Mouse (Mus musculus): ENCODE results near the gene Crot. TPM values are rescaled to one million over a fixed set of nuclear protein-coding genes. Genes with fewer than 3 reads are reported as not detected.

The Crot gene
- total and polyA plus RNA-seq, 3 experiments = 1.2 to 44.6 (median 23.7) TPM

DNA sequence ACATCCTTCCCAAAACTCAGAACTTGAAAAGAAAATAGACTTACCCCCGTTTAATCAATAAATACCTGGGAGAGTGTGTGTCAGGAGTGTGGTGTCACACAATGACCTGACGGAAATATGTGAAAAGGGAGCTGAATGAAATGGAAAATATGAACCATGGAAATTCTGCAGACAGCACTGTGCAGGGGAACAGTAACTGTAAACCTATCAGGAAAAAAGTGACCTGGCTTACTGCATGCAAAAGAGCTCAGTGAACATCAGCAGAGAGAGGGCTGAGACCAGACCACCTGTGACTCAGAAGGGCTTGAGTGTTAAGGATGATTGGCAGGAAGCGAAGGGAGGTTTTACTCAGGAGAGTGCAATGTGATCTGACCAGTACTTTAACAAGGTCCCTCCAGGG, 11.7 kb downstream of the Crot start:
- no peaks in the 10 kb centered on the region for H3K4me1 ChIP-seq (ENCODE audit: insufficient read depth, low read depth, low read length)
- peaks cover 63% of the 10 kb centered on the region for H3K36me3 ChIP-seq (replicated peaks)
- ATAC-seq (ENCODE audit: extremely low read depth, insufficient number of reproducible peaks, low FRiP score, poor library complexity, severe bottlenecking) (no peak), DNase-seq (ENCODE audit: low spot score) (no peak)
- no peaks in the 10 kb centered on the region for H3K27me3 ChIP-seq (ENCODE audit: insufficient read depth, low read length)
- TF ChIP-seq GATA1 (IDR thresholded peaks at IDR 0.05; ENCODE audit: borderline replicate concordance, low read length) = no peak
- no peaks in the 10 kb centered on the region for H3K9me3 ChIP-seq (replicated peaks)
- H3K4me3 ChIP-seq (ENCODE audit: low read depth, low read length) = no peak overlapping the region

DNA sequence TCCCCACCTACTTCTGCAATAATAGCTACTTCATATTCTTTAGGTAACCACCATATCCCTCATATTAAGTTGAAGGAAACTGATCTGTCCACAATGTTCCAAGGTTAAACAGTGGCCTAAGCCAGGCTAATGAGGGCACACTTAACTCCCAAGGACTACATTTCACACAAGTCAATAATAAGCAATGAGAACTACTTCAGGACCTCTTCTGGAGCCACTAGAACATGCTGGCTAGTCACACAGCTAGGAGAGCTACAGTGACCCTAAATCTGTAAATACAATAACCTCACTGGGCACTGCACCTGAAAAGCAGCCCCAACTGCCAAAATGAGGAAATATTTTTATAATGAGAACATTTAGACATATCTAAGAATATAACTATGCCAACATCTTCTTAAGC, 22.4 kb downstream of the Crot start:
- DNase-seq (ENCODE audit: low spot score) = no peak
- Histone ChIP-seq H3K4me1 (ENCODE audit: insufficient read depth, low read depth, low read length) (no peaks in the 10 kb centered on the region), H3K36me3 (replicated peaks) (peaks cover 48% of the 10 kb centered on the region), H3K4me3 (ENCODE audit: low read depth, low read length) (no peak overlapping the region), H3K9me3 (replicated peaks) (no peaks in the 10 kb centered on the region), H3K27me3 (ENCODE audit: insufficient read depth, low read length) (no peaks in the 10 kb centered on the region)
- no peak for ATAC-seq (ENCODE audit: extremely low read depth, insufficient number of reproducible peaks, low FRiP score, poor library complexity, severe bottlenecking)
- no peak for TF ChIP-seq GATA1 (IDR thresholded peaks at IDR 0.05; ENCODE audit: borderline replicate concordance, low read length)
- TF ChIP-seq GATA2 (IDR thresholded peaks at IDR 0.05; ENCODE audit: borderline replicate concordance, low read depth, low read length) = no peak
- no peak for TF ChIP-seq CTCF (IDR thresholded peaks at IDR 0.05; ENCODE audit: low read depth, low read length)
- no peak for TF ChIP-seq POLR2AphosphoS5 (IDR thresholded peaks at IDR 0.05; ENCODE audit: insufficient replicate concordance, low read depth, low read length)
- no peak for TF ChIP-seq TAL1 (conservative IDR thresholded peaks at IDR 0.05; ENCODE audit: low read depth, low read length)

GRCm38 (mm10) chr5:8972355-8972754, 24.8 kb downstream of the Crot start:
- Histone ChIP-seq H3K36me3 (replicated peaks) (peaks cover 56% of the 10 kb centered on the region), H3K4me3 (ENCODE audit: low read depth, low read length) (no peak overlapping the region), H3K27me3 (ENCODE audit: insufficient read depth, low read length) (no peaks in the 10 kb centered on the region), H3K9me3 (replicated peaks) (no peaks in the 10 kb centered on the region), H3K4me1 (ENCODE audit: insufficient read depth, low read depth, low read length) (no peaks in the 10 kb centered on the region)
- no peak for TF ChIP-seq POLR2AphosphoS5 (IDR thresholded peaks at IDR 0.05; ENCODE audit: insufficient replicate concordance, low read depth, low read length)
- TF ChIP-seq GATA1 (IDR thresholded peaks at IDR 0.05; ENCODE audit: borderline replicate concordance, low read length) = no peak
- no peak for TF ChIP-seq GATA2 (IDR thresholded peaks at IDR 0.05; ENCODE audit: borderline replicate concordance, low read depth, low read length)
- no peak for TF ChIP-seq TAL1 (conservative IDR thresholded peaks at IDR 0.05; ENCODE audit: low read depth, low read length)
- TF ChIP-seq CTCF (IDR thresholded peaks at IDR 0.05; ENCODE audit: low read depth, low read length) = no peak
- no peak for DNase-seq (ENCODE audit: low spot score)
- ATAC-seq (ENCODE audit: extremely low read depth, insufficient number of reproducible peaks, low FRiP score, poor library complexity, severe bottlenecking) = no peak

DNA sequence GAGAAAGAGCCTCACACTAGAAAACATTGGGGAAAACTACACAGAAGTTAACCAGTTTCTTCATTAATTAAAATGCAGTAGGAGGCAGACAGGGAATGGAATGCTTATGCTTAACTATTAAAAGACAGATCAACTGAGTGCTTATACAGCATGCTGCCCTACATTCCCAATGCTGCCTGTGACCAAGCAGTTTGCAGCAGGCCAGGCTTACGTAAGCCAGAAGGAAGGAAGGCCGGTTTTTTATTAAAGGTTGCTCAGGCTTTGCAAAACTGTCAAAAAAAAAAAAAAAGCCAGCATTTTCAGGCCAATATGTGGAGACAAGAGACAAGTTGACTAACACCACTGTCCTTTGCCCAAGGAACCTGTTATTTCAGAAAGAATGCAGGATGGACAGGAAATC, 26.4 kb downstream of the Crot start:
- Histone ChIP-seq H3K27me3 (ENCODE audit: insufficient read depth, low read length) (no peaks in the 10 kb centered on the region), H3K4me3 (ENCODE audit: low read depth, low read length) (no peak overlapping the region), H3K36me3 (replicated peaks) (peaks cover 67% of the 10 kb centered on the region), H3K4me1 (ENCODE audit: insufficient read depth, low read depth, low read length) (no peaks in the 10 kb centered on the region), H3K9me3 (replicated peaks) (no peaks in the 10 kb centered on the region)
- TF ChIP-seq GATA2 (IDR thresholded peaks at IDR 0.05; ENCODE audit: borderline replicate concordance, low read depth, low read length) (no peak), CTCF (IDR thresholded peaks at IDR 0.05; ENCODE audit: low read depth, low read length) (no peak), POLR2AphosphoS5 (IDR thresholded peaks at IDR 0.05; ENCODE audit: insufficient replicate concordance, low read depth, low read length) (no peak), TAL1 (conservative IDR thresholded peaks at IDR 0.05; ENCODE audit: low read depth, low read length) (no peak), GATA1 (IDR thresholded peaks at IDR 0.05; ENCODE audit: borderline replicate concordance, low read length) (no peak)
- no peak for ATAC-seq (ENCODE audit: extremely low read depth, insufficient number of reproducible peaks, low FRiP score, poor library complexity, severe bottlenecking)
- no peak for DNase-seq (ENCODE audit: low spot score)

DNA sequence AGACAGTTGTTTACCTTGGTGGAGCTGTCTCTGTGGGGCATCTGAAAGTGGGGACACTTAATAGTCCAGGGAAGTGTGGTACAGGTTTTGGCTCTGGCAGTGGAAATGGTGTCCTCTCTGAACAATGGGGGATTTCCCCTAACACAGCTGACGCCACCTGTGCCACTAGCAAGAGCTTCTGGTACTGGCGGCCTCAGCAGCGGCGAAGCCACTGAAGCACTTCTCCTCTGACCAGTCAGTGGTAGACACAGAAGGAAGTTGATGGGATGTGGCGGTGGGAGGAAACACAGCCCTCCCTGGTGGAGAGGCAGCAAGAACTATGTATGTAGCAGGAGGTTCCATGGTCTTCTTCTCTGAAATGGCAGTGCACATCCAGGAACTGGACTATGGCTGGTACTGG, 32.6 kb downstream of the Crot start:
- no peak for DNase-seq (ENCODE audit: low spot score)

DNA sequence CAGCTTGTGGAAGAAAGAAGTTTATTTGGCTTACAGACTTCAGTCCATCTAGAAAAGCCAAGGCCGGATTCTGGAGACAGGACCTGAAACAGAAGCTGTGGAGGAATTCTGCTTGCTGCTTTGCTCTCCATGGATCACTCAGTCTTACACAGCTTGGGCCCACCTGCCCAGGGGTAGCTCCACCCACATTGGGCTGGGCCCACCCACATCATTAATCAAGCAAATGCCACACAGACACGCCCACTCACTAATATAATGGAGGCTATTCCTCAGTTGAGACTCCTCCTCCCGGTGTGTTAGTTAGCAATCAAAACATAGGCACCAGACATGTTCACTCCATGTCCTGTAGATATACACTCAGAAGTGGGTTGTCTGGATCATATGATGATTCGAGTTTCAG, 36.6 kb downstream of the Crot start:
- Histone ChIP-seq H3K36me3 (replicated peaks) (peaks cover 19% of the 10 kb centered on the region), H3K4me3 (ENCODE audit: low read depth, low read length) (no peak overlapping the region), H3K4me1 (ENCODE audit: insufficient read depth, low read depth, low read length) (no peaks in the 10 kb centered on the region), H3K27me3 (ENCODE audit: insufficient read depth, low read length) (no peaks in the 10 kb centered on the region; the same call in 1 of the 2 replicates), H3K9me3 (replicated peaks) (no peaks in the 10 kb centered on the region)
- DNase-seq (ENCODE audit: low spot score) = no peak
- no peak for TF ChIP-seq GATA1 (IDR thresholded peaks at IDR 0.05; ENCODE audit: borderline replicate concordance, low read length)
- no peak for TF ChIP-seq GATA2 (IDR thresholded peaks at IDR 0.05; ENCODE audit: borderline replicate concordance, low read depth, low read length)
- no peak for TF ChIP-seq TAL1 (conservative IDR thresholded peaks at IDR 0.05; ENCODE audit: low read depth, low read length)
- TF ChIP-seq POLR2AphosphoS5 (IDR thresholded peaks at IDR 0.05; ENCODE audit: insufficient replicate concordance, low read depth, low read length) = no peak
- TF ChIP-seq CTCF (IDR thresholded peaks at IDR 0.05; ENCODE audit: low read depth, low read length) = no peak
- ATAC-seq (ENCODE audit: extremely low read depth, insufficient number of reproducible peaks, low FRiP score, poor library complexity, severe bottlenecking) = no peak

More for the DNA sequence above, 32.6 kb downstream of the Crot start:
- TF ChIP-seq GATA1 (IDR thresholded peaks at IDR 0.05; ENCODE audit: borderline replicate concordance, low read length) = no peak
- peaks cover 47% of the 10 kb centered on the region for H3K36me3 ChIP-seq (replicated peaks)
- no peak overlapping the region for H3K4me3 ChIP-seq (ENCODE audit: low read depth, low read length)
- H3K27me3 ChIP-seq (ENCODE audit: insufficient read depth, low read length) = no peaks in the 10 kb centered on the region
- H3K9me3 ChIP-seq (replicated peaks) = no peaks in the 10 kb centered on the region
- ATAC-seq (ENCODE audit: extremely low read depth, insufficient number of reproducible peaks, low FRiP score, poor library complexity, severe bottlenecking) = no peak
- no peaks in the 10 kb centered on the region for H3K4me1 ChIP-seq (ENCODE audit: insufficient read depth, low read depth, low read length)

DNA sequence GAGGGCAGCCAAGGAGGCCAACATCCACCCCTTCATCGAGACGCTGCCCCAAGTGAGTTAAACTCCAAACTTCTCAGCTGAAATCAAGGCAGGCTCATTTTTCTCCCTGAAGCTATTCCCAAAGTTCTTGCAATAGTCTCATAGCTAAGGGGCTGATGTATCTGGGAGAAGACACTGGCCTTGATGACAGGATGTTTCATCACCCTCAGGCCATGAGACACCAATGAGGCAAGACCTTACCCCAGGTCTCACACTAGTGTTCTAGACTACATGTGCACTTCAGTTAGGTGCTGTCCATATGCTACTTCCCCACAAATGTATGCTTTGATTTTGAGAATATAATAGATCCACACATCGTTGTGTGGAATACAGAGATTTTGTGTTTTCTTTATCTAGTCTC, 41.6 kb downstream of the Crot start:
- DNase-seq (ENCODE audit: low spot score) (no peak), ATAC-seq (ENCODE audit: extremely low read depth, insufficient number of reproducible peaks, low FRiP score, poor library complexity, severe bottlenecking) (no peak)
- H3K36me3 ChIP-seq (replicated peaks) = no peaks in the 10 kb centered on the region
- H3K9me3 ChIP-seq (replicated peaks) = no peaks in the 10 kb centered on the region
- TF ChIP-seq GATA2 (IDR thresholded peaks at IDR 0.05; ENCODE audit: borderline replicate concordance, low read depth, low read length) = no peak
- TF ChIP-seq CTCF (IDR thresholded peaks at IDR 0.05; ENCODE audit: low read depth, low read length) = no peak
- TF ChIP-seq POLR2AphosphoS5 (IDR thresholded peaks at IDR 0.05; ENCODE audit: insufficient replicate concordance, low read depth, low read length) = no peak
- no peak for TF ChIP-seq TAL1 (conservative IDR thresholded peaks at IDR 0.05; ENCODE audit: low read depth, low read length)
- no peak for TF ChIP-seq GATA1 (IDR thresholded peaks at IDR 0.05; ENCODE audit: borderline replicate concordance, low read length)
- H3K27me3 ChIP-seq (ENCODE audit: insufficient read depth, low read length) = no peaks in the 10 kb centered on the region; the same call in 1 of the 2 replicates
- no peak overlapping the region for H3K4me3 ChIP-seq (ENCODE audit: low read depth, low read length)
- no peaks in the 10 kb centered on the region for H3K4me1 ChIP-seq (ENCODE audit: insufficient read depth, low read depth, low read length)

All from G1E (cell line).